Mouse (Mus musculus): Measurements from ENCODE around the gene Fbxl2. TPM values are rescaled to one million over a fixed set of nuclear protein-coding genes. Genes with fewer than 3 reads are reported as not detected.

Fbxl2 gene
- total RNA-seq, 4 experiments from 2014 or later: 50.5 to 55.5 (median 52.4) TPM

DNA sequence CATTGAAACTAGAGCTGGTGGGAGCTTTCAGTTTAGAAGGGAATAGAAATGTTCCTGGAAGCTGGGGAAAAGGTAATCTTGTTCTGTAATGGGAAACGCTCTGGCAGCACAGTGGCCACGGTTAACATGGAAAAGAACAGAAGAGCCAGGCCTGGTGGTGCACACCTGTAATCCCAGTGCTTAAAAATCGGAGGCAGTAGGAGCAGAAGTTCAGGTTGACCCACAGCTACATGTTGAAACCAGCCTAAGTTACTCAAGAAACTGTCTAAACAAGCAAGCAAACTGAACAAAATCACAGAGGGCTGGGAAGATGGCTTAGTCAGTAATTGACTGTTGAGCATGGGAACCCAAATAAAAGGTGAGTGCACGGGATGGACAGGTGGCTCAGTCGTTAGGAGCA, 121.1 kb downstream of the Fbxl2 start:
- no peak for DNase-seq (ENCODE audit: low spot score in 2 of 2)

DNA sequence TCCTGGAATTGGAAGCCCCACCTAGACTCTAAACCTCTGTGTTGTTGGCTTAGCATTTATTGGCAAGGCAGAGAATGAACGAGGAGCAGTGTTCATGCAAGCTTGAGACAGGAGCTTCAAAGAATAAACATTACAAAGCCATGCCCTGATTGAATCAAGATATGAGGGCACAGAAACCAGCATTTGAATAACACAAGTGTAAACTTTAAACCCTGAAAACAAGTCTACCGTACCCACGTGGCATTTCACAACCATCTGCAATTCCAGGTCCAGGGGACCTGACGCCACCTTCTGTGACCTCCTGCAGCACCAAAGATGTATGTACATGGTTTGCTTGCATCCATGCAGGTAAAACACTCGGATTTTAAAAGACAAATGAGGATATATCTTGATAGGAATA, 123.3 kb downstream of the Fbxl2 start:
- no peak for DNase-seq (ENCODE audit: low spot score in 2 of 2)

DNA sequence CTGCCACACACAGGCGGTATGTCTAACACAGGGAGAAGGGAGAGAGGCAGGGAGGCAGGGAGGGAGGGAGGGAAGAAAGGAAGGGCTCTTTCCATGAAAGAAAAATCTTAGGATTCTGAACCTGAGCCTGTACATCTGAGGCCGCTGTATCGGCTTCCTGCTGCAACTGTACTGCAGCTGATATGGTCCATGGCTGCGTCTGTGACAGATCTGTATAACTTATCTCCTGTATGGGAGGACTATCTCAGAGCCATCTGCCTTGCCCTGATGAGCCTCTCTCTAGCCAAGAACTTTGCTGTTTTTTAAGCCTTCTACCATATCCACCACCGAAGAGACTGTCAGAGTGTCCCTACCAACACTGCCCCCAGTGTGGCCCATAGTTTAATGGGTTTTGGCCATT, 130.2 kb downstream of the Fbxl2 start:
- DNase-seq (ENCODE audit: low spot score in 2 of 2): no peak

Other genes with a start within 250 kb of the Fbxl2 start
- 10 to 100 TPM; 63.4 to 69.5 (median 68.1) TPM for gene Ubp1, start 115.3 kb downstream of the Fbxl2 start, total RNA-seq (2022)
- 1 to 10 TPM; 7.9 to 9.8 (median 8.4) TPM for gene Susd5, start 10.9 kb upstream of the Fbxl2 start, total RNA-seq (2022)

Data from left cerebral cortex, adult 8-10 months (tissue).